Mouse (Mus musculus): Measurements from ENCODE around the gene Taar5.

The Taar5 gene

DNA sequence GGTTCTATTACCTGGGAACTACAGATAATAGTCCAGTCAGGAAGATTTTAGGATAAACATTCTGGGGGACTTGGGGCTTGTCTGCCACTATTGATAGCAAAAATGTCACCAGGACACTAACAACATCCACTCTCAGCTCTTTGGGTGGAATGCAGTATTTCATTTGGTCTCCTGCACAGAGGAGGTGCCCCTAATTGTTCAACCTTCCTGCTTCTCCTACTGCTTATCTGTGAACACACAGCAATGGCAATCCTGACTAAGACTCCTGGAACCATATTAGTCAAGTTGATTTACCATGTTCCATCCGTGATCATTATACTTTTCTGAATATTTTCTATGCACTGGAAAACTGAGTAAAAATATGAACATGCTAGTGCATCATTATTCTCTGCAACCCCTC is 37.6 kb downstream of the Taar5 start:
- no peak for DNase-seq (ENCODE audit: low read depth, low spot score)

All from CD4-positive, CD25-positive, alpha-beta regulatory T cell, adult 2 months (primary cell).